Mouse (Mus musculus) urinary bladder, postnatal 14 days (tissue): ENCODE data around the gene Lpar2.

ENCODE experiments used
- DNase-seq: peaks from one replicate; pipeline ENCODE4 v3.0.0; 2021; ENCODE audit warnings: low spot score

The Lpar2 gene

GRCm38 (mm10) chr8:69870003-69870765 is 48.0 kb downstream of the Lpar2 start:
- no peak for DNase-seq

- DNase-seq, result no peak
These were observed 48.7 kb downstream of the Lpar2 start for GRCm38 (mm10) chr8:69870907-69871306.

- peak; percentile 58 for DNase-seq
These were observed 51.9 kb downstream of the Lpar2 start for GRCm38 (mm10) chr8:69874155-69874554.

- DNase-seq, result no peak
These were observed 52.4 kb downstream of the Lpar2 start for GRCm38 (mm10) chr8:69874654-69875053.

GRCm38 (mm10) chr8:69876097-69876496 is 53.9 kb downstream of the Lpar2 start:
- DNase-seq, result no peak

- DNase-seq, result no peak
These were observed 54.7 kb downstream of the Lpar2 start for GRCm38 (mm10) chr8:69876967-69877366.

- no peak for DNase-seq
These were observed 55.2 kb downstream of the Lpar2 start for GRCm38 (mm10) chr8:69877396-69877795.

GRCm38 (mm10) chr8:69877992-69878391 is 55.8 kb downstream of the Lpar2 start:
- DNase-seq, result no peak

- DNase-seq, result no peak
These were observed 57.4 kb downstream of the Lpar2 start for GRCm38 (mm10) chr8:69879678-69880077.
